Mouse (Mus musculus): ENCODE measurements at regions not wholly inside any gene's neighbourhood (a gene's known extent, or its start where the extent isn't known, plus 50 kb on each side); places are given as distances from the start of the nearest gene placed in this dataset.

GRCm38 (mm10) chr13:16100253-16100652 is 88.6 kb downstream of the Inhba start:
- no peak for ATAC-seq (replicated peaks; ENCODE audit: low FRiP score, poor library complexity, severe bottlenecking)

- no peak for ATAC-seq (replicated peaks; ENCODE audit: low FRiP score, poor library complexity, severe bottlenecking)
Observed at GRCm38 (mm10) chr13:16114837-16115236, 103.2 kb downstream of the Inhba start.

- ATAC-seq (replicated peaks; ENCODE audit: low FRiP score, poor library complexity, severe bottlenecking) = no peak
Observed at GRCm38 (mm10) chr13:16146686-16147085, 135.0 kb downstream of the Inhba start.

- ATAC-seq (replicated peaks; ENCODE audit: low FRiP score, poor library complexity, severe bottlenecking) = no peak
Observed at GRCm38 (mm10) chr13:16154926-16155325, 143.3 kb downstream of the Inhba start.

GRCm38 (mm10) chr13:16165204-16165894 is 153.7 kb downstream of the Inhba start:
- no peak for ATAC-seq (replicated peaks; ENCODE audit: low FRiP score, poor library complexity, severe bottlenecking)

GRCm38 (mm10) chr13:16196692-16197091 is 185.0 kb downstream of the Inhba start:
- no peak for ATAC-seq (replicated peaks; ENCODE audit: low FRiP score, poor library complexity, severe bottlenecking)

GRCm38 (mm10) chr13:16200046-16200445 is 188.4 kb downstream of the Inhba start:
- ATAC-seq (replicated peaks; ENCODE audit: low FRiP score, poor library complexity, severe bottlenecking) = no peak

GRCm38 (mm10) chr13:16203147-16203546 is 191.5 kb downstream of the Inhba start:
- no peak for ATAC-seq (replicated peaks; ENCODE audit: low FRiP score, poor library complexity, severe bottlenecking)

GRCm38 (mm10) chr13:16204097-16204496 is 192.4 kb downstream of the Inhba start:
- no peak for ATAC-seq (replicated peaks; ENCODE audit: low FRiP score, poor library complexity, severe bottlenecking)

GRCm38 (mm10) chr13:16211482-16211881 is 199.8 kb downstream of the Inhba start:
- no peak for ATAC-seq (replicated peaks; ENCODE audit: low FRiP score, poor library complexity, severe bottlenecking)

- ATAC-seq (replicated peaks; ENCODE audit: low FRiP score, poor library complexity, severe bottlenecking) = no peak
Observed at GRCm38 (mm10) chr13:16219877-16220276, 208.2 kb downstream of the Inhba start.

- no peak for ATAC-seq (replicated peaks; ENCODE audit: low FRiP score, poor library complexity, severe bottlenecking)
Observed at GRCm38 (mm10) chr13:16222942-16223600, 211.4 kb downstream of the Inhba start.

GRCm38 (mm10) chr13:16261145-16261544 is 249.5 kb downstream of the Inhba start:
- ATAC-seq (replicated peaks; ENCODE audit: low FRiP score, poor library complexity, severe bottlenecking) = no peak

- ATAC-seq (replicated peaks; ENCODE audit: low FRiP score, poor library complexity, severe bottlenecking) = no peak
Observed at GRCm38 (mm10) chr13:16279974-16280373, 268.3 kb downstream of the Inhba start.

- ATAC-seq (replicated peaks; ENCODE audit: low FRiP score, poor library complexity, severe bottlenecking) = no peak
Observed at GRCm38 (mm10) chr13:16280742-16281141, 269.1 kb downstream of the Inhba start.

- ATAC-seq (replicated peaks; ENCODE audit: low FRiP score, poor library complexity, severe bottlenecking) = no peak
Observed at GRCm38 (mm10) chr13:16281777-16282176, 270.1 kb downstream of the Inhba start.

- ATAC-seq (replicated peaks; ENCODE audit: low FRiP score, poor library complexity, severe bottlenecking) = no peak
Observed at GRCm38 (mm10) chr13:16282230-16282629, 270.6 kb downstream of the Inhba start.

GRCm38 (mm10) chr13:16283336-16283735 is 271.7 kb downstream of the Inhba start:
- no peak for ATAC-seq (replicated peaks; ENCODE audit: low FRiP score, poor library complexity, severe bottlenecking)

GRCm38 (mm10) chr13:16289633-16290032 is 278.0 kb downstream of the Inhba start:
- no peak for ATAC-seq (replicated peaks; ENCODE audit: low FRiP score, poor library complexity, severe bottlenecking)

GRCm38 (mm10) chr13:16290784-16291183 is 279.1 kb downstream of the Inhba start:
- ATAC-seq (replicated peaks; ENCODE audit: low FRiP score, poor library complexity, severe bottlenecking) = no peak

GRCm38 (mm10) chr13:16291661-16292291 is 280.1 kb downstream of the Inhba start:
- ATAC-seq (replicated peaks; ENCODE audit: low FRiP score, poor library complexity, severe bottlenecking) = no peak

Measured in erythroid progenitor cell, adult 5-6 weeks (primary cell).